Mouse (Mus musculus) urinary bladder, postnatal 0 days (tissue): ENCODE results near the gene Olfr1225. TPM values are rescaled to one million over a fixed set of nuclear protein-coding genes. Genes with fewer than 3 reads are reported as not detected.

Experiments
- polyA plus RNA-seq: library from polyadenylated mRNA; unstranded; fragments of >200 nt; fragmentation: Nextera tagmentation; extraction: Ambion mirVana; gene quantifications from 2 replicates; pipeline ENCODE4 v1.2.1, GENCODE M21; 2015

Olfr1225 gene
- not detected in 2 replicates for polyA plus RNA-seq

GRCm38 (mm10) chr2:89174569-89174968, at the start of gene Olfr1225:
Olfr1225 (minus strand) TSS chr2:89174669.

DNA sequence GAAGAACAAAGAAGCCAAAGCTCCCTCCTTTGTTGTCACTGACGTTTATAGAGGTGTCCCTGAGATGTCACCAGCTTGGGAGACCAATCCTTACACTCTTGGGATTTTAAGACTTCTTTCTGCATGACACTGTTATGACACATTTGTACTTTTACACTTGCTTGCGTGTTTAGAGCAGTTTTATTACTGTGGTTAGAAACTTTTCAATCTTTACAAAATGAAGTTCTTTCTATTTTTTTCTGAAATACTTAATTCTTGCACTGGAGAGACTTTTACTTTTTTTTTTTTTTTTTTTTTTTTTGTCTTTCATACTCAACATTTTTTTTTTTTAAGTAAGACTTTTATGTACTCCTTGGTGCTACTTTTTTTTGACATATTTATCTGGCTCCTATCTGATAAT, 25.5 kb upstream of the Olfr1225 start, which contains the start of gene Olfr1226:
Gene Olfr1226, minus strand, starts transcription at position 101 of the 400 bp plus-strand sequence.

DNA sequence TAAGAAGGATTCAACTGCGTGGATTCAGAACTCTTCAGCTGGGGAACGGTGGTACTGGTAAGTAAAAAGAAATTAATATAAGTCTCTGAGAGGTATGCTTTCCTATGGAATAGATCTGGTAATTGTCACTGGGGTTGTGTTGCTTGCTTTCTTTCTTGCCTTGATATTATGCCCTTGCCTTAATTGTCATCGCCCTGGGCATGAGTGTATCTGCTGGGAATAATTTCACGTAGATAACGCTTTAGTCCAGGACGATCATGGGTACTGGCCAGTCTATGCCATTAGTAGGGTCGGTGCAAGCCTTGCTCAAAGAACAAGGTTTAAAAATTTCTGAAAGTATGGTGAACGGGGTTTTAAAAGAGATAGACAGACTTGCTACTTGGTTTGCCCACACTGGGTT, 10.5 kb downstream of the Olfr1225 start, which contains the start of gene Olfr1224-ps1:
Gene Olfr1224-ps1, minus strand, starts transcription at position 101 of the 400 bp plus-strand sequence.

GRCm38 (mm10) chr2:89151460-89151859, 23.0 kb downstream of the Olfr1225 start, which contains the start of gene Olfr1223:
Olfr1223 (minus strand) TSS chr2:89151560.

GRCm38 (mm10) chr2:89132954-89133353, 41.5 kb downstream of the Olfr1225 start, which contains the start of gene Olfr1222:
Olfr1222 (minus strand) TSS chr2:89133054.

Other genes starting within 250 kb of the Olfr1225 start
- not detected in 2 replicates for gene Olfr1211, start 236.6 kb downstream of the Olfr1225 start, polyA plus RNA-seq
- gene Olfr1212, start 220.7 kb downstream of the Olfr1225 start, polyA plus RNA-seq, result not detected in 2 replicates
- gene Gm13762, start 194.4 kb downstream of the Olfr1225 start, polyA plus RNA-seq, result not detected in 2 replicates
- gene Olfr1214, start 182.0 kb downstream of the Olfr1225 start, polyA plus RNA-seq, result not detected in 2 replicates
- not detected in 2 replicates for gene Olfr1215, start 167.7 kb downstream of the Olfr1225 start, polyA plus RNA-seq
- gene Olfr1216, start 156.3 kb downstream of the Olfr1225 start, polyA plus RNA-seq, result not detected in 2 replicates
- not detected in 2 replicates for gene Olfr1217, start 142.6 kb downstream of the Olfr1225 start, polyA plus RNA-seq
- not detected in 2 replicates for gene Olfr1218, start 113.5 kb downstream of the Olfr1225 start, polyA plus RNA-seq
- gene Olfr1219, start 91.2 kb downstream of the Olfr1225 start, polyA plus RNA-seq, result not detected in 2 replicates
- not detected in 2 replicates for gene Olfr1220, start 67.8 kb downstream of the Olfr1225 start, polyA plus RNA-seq
- not detected in 2 replicates for gene Olfr1221, start 57.4 kb downstream of the Olfr1225 start, polyA plus RNA-seq
- gene Olfr1222, start 41.6 kb downstream of the Olfr1225 start, polyA plus RNA-seq, result not detected in 2 replicates
- gene Olfr1223, start 23.1 kb downstream of the Olfr1225 start, polyA plus RNA-seq, result not detected in 2 replicates
- gene Olfr1224-ps1, start 10.6 kb downstream of the Olfr1225 start, polyA plus RNA-seq, result not detected in 2 replicates
- gene Olfr1226, start 25.4 kb upstream of the Olfr1225 start, polyA plus RNA-seq, result not detected in 2 replicates
- not detected in 2 replicates for gene Olfr1228, start 79.4 kb upstream of the Olfr1225 start, polyA plus RNA-seq
- gene Olfr1229, start 113.3 kb upstream of the Olfr1225 start, polyA plus RNA-seq, result not detected in 2 replicates
- gene Olfr1230, start 122.6 kb upstream of the Olfr1225 start, polyA plus RNA-seq, result not detected in 2 replicates
- gene Olfr1231, start 132.4 kb upstream of the Olfr1225 start, polyA plus RNA-seq, result not detected in 2 replicates
- not detected in 2 replicates for gene Olfr1232, start 155.0 kb upstream of the Olfr1225 start, polyA plus RNA-seq
- not detected in 2 replicates for gene Olfr1233, start 167.7 kb upstream of the Olfr1225 start, polyA plus RNA-seq
- gene Olfr1234, start 190.2 kb upstream of the Olfr1225 start, polyA plus RNA-seq, result not detected in 2 replicates
- not detected in 2 replicates for gene Olfr1238, start 235.0 kb upstream of the Olfr1225 start, polyA plus RNA-seq
- gene Olfr1239, start 245.7 kb upstream of the Olfr1225 start, polyA plus RNA-seq, result not detected in 2 replicates